Mouse (Mus musculus): ENCODE data around the gene Ece2. TPM values are rescaled to one million over a fixed set of nuclear protein-coding genes. Genes with fewer than 3 reads are reported as not detected.

The Ece2 gene
- total RNA-seq, 2 experiments from 2014 or later, result 0.74 to 2.4 TPM

- peak; percentile 63 to 75 for DNase-seq (ENCODE audit: low spot score in 2 of 2)
Measured at GRCm38 (mm10) chr16:20677974-20678675, 48.5 kb downstream of the Ece2 start.

GRCm38 (mm10) chr16:20690774-20691173 lies 61.1 kb downstream of the Ece2 start:
- no peak for DNase-seq (ENCODE audit: low spot score in 2 of 2)

- no peak for DNase-seq (ENCODE audit: low spot score in 2 of 2)
Measured at GRCm38 (mm10) chr16:20691617-20692016, 62.0 kb downstream of the Ece2 start.

GRCm38 (mm10) chr16:20692241-20692965 lies 62.8 kb downstream of the Ece2 start:
- DNase-seq (ENCODE audit: low spot score in 2 of 2), result no peak

GRCm38 (mm10) chr16:20693111-20693701 lies 63.6 kb downstream of the Ece2 start, which contains the start of gene Fam131a:
Gene Fam131a, plus strand, starts transcription at chr16:20693241.
- DNase-seq (ENCODE audit: low spot score in 2 of 2), result peak; percentile 75 to 87

GRCm38 (mm10) chr16:20694781-20695180 lies 65.2 kb downstream of the Ece2 start:
- DNase-seq (ENCODE audit: low spot score in 2 of 2), result peak in 1 of 2 experiments; percentile 58

GRCm38 (mm10) chr16:20695622-20696323 lies 66.1 kb downstream of the Ece2 start:
- DNase-seq (ENCODE audit: low spot score in 2 of 2), result peak; percentile 81 to 85

Small RNA genes within 50 kb of the gene (microRNA-seq; reads per million reads assigned to microRNA genes)
- gene Mir1224, result not detected

Other genes with a start within 250 kb of the Ece2 start
- gene Abcc5, start 203.4 kb upstream of the Ece2 start, total RNA-seq (2021), result 10 to 100 TPM; 59.3 to 70.1 TPM
- 10 to 100 TPM; 46.3 to 51.8 TPM for gene Eif2b5, start 131.0 kb upstream of the Ece2 start, total RNA-seq (2021)
- gene Dvl3, start 112.8 kb upstream of the Ece2 start, total RNA-seq (2021), result 10 to 100 TPM; 60.7 to 63.6 TPM
- gene Ap2m1, start 94.3 kb upstream of the Ece2 start, total RNA-seq (2021), result 100 to 1,000 TPM; 234 to 258 TPM
- gene Abcf3, start 81.3 kb upstream of the Ece2 start, total RNA-seq (2021), result 10 to 100 TPM; 54.1 to 55.7 TPM
- under 1 TPM; 0.05 to 0.66 TPM for gene Vwa5b2, start 40.4 kb upstream of the Ece2 start, total RNA-seq (2021)
- 1 to 10 TPM; 8.2 to 8.8 TPM for gene Eef1akmt4, start 18.2 kb upstream of the Ece2 start, total RNA-seq (2021)
- not detected for gene Gm49333, start 18.2 kb upstream of the Ece2 start, total RNA-seq (2021)
- 10 to 100 TPM in 1 of 2 experiments, 1 to 10 TPM in 1; 8.7 to 11.0 TPM for gene Alg3, start 18.1 kb upstream of the Ece2 start, total RNA-seq (2021)
- 1 to 10 TPM; 2.1 to 2.3 TPM for gene Camk2n2, start 8.5 kb upstream of the Ece2 start, total RNA-seq (2021)
- 100 to 1,000 TPM; 179 to 195 TPM for gene Psmd2, start 21.8 kb downstream of the Ece2 start, total RNA-seq (2021)
- gene Eif4g1, start 38.5 kb downstream of the Ece2 start, total RNA-seq (2021), result 100 to 1,000 TPM; 329 to 339 TPM
- gene Fam131a, start 63.4 kb downstream of the Ece2 start, total RNA-seq (2021), result 10 to 100 TPM; 40.5 to 44.9 TPM
- gene Polr2h, start 87.8 kb downstream of the Ece2 start, total RNA-seq (2021), result 10 to 100 TPM; 20.1 to 20.6 TPM
- gene Clcn2, start 87.9 kb downstream of the Ece2 start, total RNA-seq (2021), result 1 to 10 TPM; 4.5 to 4.9 TPM
- 10 to 100 TPM; 10.6 to 10.7 TPM for gene Chrd, start 103.3 kb downstream of the Ece2 start, total RNA-seq (2021)
- 1 to 10 TPM; 1.5 to 1.7 TPM for gene Thpo, start 104.7 kb downstream of the Ece2 start, total RNA-seq (2021)